Mouse (Mus musculus): ENCODE results near the gene Ankrd33b.

Ankrd33b gene

GRCm38 (mm10) chr15:31265404-31265803 is 102.1 kb downstream of the Ankrd33b start:
- no peak for DNase-seq (ENCODE audit: low spot score in 2 of 2)

- peak in 1 of 2 experiments; percentile 59 for DNase-seq (ENCODE audit: low spot score in 2 of 2)
Measured at GRCm38 (mm10) chr15:31264827-31265226, 102.7 kb downstream of the Ankrd33b start.

GRCm38 (mm10) chr15:31262361-31262760 is 105.2 kb downstream of the Ankrd33b start:
- no peak for DNase-seq (ENCODE audit: low spot score in 2 of 2)

DNA sequence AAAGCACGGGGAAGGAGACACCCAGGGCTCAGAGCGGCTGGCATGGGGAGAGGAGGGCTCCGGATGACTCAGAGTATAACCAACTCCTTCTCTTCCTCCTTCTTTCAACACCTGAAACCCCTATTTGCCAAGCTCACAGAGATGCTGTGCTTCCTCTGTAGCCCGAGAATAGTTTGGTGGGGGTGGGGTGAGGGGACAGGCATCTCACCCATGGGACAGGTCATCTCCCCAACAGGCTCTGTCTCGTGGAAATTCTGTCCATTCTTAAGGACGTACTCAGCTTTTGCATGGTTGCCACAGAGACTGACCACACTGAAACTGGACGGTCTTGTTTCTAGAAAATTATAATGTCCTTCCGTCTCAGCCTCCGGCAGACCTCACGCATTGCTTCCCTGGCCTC is 106.4 kb downstream of the Ankrd33b start:
- DNase-seq (ENCODE audit: low spot score in 2 of 2) = no peak

- no peak for DNase-seq (ENCODE audit: low spot score in 2 of 2)
Measured at GRCm38 (mm10) chr15:31258693-31259439, 108.7 kb downstream of the Ankrd33b start.

- no peak for DNase-seq (ENCODE audit: low spot score in 2 of 2)
Measured at GRCm38 (mm10) chr15:31258029-31258692, 109.4 kb downstream of the Ankrd33b start.

- DNase-seq (ENCODE audit: low spot score in 2 of 2) = no peak
Measured at GRCm38 (mm10) chr15:31257329-31257728, 110.2 kb downstream of the Ankrd33b start.

DNA sequence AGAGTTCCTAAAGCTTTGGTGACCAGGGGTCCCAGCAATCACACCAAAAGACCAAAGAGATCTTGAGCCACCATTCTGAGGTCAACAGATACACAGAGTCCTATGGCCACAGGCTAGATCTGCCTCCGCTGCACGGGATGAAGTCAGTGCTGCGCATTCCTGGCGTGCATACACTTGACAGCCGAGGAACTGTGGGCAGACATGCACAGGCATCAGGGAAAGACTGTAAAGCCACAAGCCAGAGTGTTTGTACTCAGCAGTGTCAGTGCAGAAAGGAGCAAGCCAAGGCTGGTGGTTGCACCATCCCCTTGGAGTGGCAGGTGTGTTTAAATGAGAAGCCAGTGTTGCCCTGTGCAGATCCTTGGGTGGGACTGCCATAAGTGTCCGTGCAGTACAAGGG is 111.8 kb downstream of the Ankrd33b start:
- DNase-seq (ENCODE audit: low spot score in 2 of 2) = no peak

DNA sequence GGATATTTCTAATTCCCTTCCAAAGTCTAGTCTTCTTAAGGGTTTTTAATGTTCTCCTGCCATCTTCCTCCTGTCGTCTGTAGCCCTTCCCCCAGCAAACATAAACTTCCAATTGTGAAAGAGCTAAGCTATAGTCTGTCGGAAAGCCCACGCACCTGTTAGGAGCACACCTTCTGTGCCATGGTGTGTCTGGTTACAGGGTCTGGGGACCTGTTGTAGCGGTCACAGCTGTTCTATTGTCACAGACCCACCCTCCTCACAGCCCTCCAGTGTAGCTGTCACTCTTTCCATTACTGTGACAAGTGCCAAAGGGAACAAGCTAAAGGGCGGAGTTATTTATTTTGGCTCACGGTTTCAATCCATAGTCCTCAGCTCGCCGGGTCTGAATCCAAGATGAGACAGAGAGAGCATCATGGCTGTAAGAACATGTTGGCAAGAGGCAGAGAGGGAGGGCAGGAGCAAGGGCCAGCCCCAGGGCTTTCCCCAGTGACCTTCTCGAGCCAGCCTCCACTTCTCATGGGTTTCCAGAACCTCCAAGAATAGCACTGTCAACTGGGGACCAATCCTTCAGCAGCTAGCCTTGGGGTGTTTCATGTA is 112.5 kb downstream of the Ankrd33b start:
- no peak for DNase-seq (ENCODE audit: low spot score in 2 of 2)

DNA sequence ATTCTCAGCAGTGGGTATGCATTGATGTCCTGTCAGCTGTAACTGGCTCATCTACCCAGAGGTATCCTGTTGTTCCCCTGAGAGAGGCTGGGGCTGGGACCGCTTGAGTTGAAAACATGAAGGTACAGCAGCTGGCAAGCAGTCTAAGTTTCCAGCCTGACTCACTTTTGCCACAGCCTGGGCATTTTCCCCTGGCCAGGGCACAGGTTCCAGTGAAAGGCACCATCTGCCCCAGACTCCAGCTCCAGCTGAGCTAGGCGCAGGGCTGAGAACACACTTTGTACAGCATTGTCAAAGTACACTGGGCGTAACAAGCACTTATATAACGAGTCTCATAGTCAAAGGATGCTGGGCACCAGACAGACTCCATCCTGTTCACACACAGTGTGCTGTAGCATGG is 113.6 kb downstream of the Ankrd33b start:
- no peak for DNase-seq (ENCODE audit: low spot score in 2 of 2)

DNA sequence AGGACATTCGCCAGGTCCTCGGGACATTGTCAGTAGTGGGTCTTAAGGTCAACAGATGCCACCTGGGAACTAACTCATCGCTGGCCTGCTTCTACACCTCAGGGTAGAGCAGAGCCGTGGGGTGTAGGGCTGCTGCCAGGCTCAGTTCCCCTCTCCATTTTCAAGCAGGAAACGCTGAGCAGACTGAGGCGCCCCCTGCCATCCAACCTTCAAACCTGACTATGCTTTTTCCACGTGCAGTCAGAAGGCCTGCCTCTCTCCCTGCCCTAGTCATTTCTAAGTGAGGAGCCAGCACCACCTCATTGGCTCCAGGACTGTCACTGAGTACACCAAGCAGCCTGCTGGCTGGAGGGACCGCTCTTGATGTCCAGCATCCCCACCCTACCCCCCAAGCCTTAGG is 114.1 kb downstream of the Ankrd33b start:
- DNase-seq (ENCODE audit: low spot score in 2 of 2) = no peak

GRCm38 (mm10) chr15:31252590-31253311 is 114.8 kb downstream of the Ankrd33b start:
- no peak for DNase-seq (ENCODE audit: low spot score in 2 of 2)

DNA sequence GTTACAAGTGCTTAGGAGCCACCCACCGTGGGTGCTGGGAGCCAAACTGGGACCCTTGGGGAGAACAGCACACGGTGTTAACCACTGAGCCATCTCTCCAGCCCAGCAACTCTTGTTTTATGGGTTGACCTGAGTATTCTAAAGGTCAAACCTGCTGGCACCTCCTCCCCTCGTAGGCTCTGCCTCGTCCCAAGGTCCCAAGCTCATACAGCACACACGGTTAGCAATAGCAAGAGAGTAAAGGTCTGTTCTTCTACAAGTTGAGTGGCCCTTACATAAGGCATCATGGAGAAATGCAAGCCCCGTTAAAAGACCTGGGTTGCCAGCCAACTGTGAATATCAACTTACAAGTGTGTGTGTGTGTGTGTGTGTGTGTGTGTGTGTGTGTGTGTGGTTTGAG is 116.3 kb downstream of the Ankrd33b start:
- no peak for DNase-seq (ENCODE audit: low spot score in 2 of 2)

- no peak for DNase-seq (ENCODE audit: low spot score in 2 of 2)
Measured at GRCm38 (mm10) chr15:31250676-31251075, 116.8 kb downstream of the Ankrd33b start.

GRCm38 (mm10) chr15:31250027-31250426 is 117.5 kb downstream of the Ankrd33b start:
- DNase-seq (ENCODE audit: low spot score in 2 of 2) = no peak

- DNase-seq (ENCODE audit: low spot score in 2 of 2) = no peak
Measured at GRCm38 (mm10) chr15:31248882-31249281, 118.6 kb downstream of the Ankrd33b start.

DNA sequence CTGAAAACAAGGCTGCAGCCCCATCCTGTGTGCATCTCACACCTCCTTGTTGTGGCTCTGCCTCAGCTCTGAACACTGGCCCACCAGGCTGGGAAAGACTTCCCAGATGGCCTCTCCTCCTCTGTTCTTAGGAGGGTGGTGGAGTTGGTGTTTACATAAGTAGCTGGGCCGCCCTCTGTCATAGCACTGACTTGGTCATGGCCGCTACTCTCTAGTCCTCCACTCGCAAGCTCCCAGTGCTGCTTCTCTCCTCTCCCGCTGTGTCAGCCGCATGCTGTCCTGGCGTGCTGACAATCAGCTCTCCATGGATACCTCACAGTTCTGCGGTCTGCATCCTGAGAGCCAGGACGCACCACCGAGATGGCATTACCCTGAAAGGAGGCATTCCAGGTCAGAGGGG is 120.5 kb downstream of the Ankrd33b start:
- DNase-seq (ENCODE audit: low spot score in 2 of 2) = no peak

DNA sequence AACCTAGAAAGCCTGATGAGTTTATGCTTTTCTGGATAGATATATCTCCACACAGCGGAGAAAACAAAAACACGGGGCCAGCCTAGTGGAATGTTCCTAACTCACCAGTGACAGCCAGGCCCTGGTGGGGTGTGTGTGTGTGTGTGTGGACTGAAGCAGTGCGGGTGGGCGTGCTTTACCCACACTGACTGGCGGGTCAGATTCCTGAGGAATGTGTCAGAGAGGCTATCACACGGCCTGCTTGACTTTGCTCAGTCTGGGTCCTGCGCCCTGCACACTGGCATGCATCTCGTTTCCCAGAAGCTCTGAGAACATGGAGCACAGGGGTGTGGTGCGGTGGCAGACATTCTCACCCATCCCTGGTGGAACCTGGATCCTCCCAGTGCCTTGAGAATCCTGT is 121.6 kb downstream of the Ankrd33b start:
- DNase-seq (ENCODE audit: low spot score in 2 of 2) = no peak

DNA sequence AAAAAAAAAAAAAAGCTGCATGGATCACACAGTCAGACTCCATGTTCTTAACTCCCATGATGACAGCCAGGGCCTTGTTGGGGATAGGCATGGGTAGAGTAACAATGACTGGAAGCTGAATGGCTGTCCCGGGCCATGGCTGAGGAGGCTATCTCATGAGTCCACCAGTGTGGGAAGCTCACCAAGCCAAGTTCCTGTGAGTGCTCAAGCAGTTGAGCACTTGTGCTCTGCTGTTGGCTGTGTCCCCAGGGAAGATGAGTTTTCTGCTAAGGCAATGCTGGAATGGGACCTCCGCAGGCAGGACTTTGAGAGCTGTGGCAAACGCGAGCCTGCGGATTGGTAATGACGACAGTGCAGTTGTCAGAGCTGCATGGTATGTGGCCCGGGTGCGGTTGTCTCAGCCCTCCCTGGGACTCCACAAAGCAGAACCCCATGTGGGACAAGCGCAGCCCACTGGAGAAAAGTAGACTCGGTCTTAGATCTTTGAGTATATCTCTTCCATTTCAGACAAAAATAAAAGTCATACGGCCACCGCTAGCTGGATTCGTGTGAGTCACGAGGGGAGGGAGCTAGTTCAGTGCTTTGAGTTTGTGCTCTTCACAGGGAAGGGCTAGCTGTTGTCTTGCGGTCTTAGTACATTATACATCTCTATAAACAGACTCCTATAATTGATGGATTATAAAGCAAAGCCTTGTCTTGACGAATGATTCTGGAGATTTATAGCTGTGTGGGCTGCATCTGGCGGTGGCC is 122.7 kb downstream of the Ankrd33b start:
- DNase-seq (ENCODE audit: low spot score in 2 of 2) = peak; percentile 28 to 50

GRCm38 (mm10) chr15:31243260-31243659 is 124.3 kb downstream of the Ankrd33b start:
- no peak for DNase-seq (ENCODE audit: low spot score in 2 of 2)

All from heart, adult 9 months (tissue).